Mouse (Mus musculus) kidney, postnatal 25 days (tissue): ENCODE data around the gene Vegfa.

Experiments
- DNase-seq, 2 experiments: peaks; one replicate each; pipeline ENCODE4 v3.0.0; 2021; ENCODE audit warnings: mixed read lengths in 2 of 2

Vegfa gene

DNA sequence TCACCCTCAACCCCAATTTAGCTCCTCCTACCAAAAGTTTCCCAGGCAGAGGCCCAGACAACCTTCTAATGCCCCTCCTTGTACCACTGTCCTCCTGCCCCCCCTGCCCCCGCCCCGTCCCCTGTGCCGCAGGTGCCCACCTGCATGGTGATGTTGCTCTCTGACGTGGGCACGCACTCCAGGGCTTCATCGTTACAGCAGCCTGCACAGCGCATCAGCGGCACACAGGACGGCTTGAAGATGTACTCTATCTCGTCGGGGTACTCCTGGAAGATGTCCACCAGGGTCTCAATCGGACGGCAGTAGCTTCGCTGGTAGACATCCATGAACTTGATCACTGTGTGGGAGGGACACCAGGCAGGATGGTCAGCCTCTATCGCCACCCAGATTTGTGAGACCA lies 7.0 kb downstream of the Vegfa start:
- no peak for DNase-seq

DNA sequence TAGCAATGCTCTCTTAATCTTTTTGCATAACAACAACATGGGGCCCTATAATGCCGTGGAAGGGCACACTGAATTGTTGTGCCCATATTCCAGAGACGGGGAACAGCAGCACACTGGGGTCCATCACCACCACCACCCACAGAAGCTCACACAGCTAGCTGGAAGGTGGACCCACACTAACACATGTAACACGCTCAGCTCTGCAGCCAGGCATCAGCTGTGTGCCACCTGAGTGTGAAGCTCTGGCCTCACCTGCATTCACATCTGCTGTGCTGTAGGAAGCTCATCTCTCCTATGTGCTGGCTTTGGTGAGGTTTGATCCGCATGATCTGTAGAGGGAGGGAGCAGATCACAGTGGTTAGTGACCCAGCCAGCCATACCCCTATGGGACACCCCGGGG lies 8.0 kb downstream of the Vegfa start:
- DNase-seq = no peak

DNA sequence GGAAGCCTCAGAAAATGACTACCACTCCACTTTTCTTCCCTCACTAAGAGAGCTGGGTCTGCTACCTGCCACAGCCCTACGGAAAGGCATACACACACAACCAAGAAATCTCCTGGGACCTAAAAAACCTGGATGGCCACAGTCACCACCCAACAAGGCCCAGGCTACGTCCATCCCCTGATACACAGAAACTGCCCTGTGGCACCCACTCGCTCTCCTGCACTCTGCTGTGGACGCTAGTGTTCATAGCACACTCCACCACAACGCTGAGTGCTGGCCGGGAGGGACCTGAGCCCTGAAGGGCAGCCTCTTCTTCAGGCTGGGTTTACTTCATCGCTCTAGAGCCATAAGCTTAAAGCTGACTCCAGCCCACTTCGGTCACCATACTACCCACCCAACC lies 8.6 kb downstream of the Vegfa start:
- no peak for DNase-seq

- DNase-seq = no peak
Measured at GRCm38 (mm10) chr17:46022934-46023333, 9.2 kb downstream of the Vegfa start.

DNA sequence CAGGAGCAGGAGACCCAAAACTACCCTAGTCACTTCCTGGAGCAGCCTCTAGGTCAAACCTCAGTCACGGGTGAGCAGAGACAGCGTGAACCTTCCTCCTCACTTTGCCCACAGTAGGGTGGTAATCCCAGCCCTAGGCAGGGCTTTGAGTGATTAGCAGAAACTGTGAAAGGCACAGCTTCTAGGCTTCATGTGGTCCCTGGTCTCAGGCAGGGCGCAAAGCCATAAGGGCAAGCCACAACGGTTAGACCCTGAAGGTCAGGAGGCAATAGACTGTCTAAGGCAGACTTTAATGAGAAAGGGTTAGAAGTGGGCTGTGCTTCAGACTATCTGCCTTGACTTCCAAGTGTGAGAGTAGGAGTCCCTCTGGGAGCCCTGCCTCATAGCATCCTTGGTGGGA lies 9.7 kb downstream of the Vegfa start:
- no peak for DNase-seq

DNA sequence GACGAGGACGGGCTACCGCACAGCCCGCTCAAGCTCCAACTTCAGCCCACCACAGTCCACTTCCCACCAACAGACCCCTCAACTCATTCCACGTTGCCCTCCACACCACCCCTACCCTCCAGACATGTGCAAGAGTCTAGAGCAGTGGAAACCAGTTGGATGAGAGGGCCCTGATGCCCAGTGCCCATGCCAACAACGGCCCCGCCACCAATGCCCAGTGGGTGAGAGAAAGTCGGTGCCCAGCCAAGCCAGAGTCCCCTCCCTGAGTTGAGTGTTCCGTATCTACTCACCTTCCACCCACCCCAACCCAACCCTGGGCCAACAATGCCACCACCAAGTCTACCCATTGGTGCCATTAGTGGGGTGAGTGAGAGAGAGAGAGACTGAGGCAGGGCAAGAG lies 10.4 kb downstream of the Vegfa start:
- DNase-seq = no peak

DNA sequence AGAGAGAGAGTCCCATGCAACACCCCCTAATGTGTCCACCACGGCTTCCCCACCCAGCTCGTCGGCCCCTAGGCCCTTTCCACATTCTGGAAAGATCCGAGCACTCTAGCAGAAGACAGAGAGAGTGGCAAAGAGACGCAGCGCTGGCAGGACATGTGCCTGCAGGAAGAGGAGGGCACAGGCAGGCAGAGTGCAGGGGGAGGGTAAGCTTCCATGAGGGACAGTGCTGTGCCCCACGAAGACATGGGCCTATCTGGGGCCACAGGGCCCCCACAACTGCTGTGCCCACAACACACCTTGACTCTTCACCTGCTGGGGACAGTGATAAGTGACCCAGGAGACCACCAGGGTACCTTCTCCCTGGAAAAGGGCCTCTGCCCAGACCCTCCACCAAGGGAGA lies 11.0 kb downstream of the Vegfa start:
- no peak for DNase-seq

DNA sequence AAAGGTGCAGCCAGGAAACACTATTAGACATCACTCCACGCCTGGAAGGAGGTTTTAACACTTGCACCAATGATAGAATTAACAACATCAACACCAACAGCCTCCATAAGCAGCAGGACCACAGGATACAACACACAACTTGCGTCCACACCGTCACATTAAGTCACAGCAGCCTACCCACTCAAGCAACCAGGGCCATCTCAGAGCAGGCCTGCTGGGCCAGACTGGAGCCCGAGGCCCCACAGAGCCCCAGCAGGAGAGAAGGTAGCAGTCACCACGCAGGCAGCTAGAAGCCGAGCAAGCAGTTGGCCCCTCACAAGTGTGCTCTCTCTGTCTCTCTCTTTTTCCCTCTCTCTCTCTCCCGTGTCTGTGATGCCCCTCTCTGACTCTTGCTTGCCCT lies 11.6 kb downstream of the Vegfa start:
- no peak for DNase-seq

GRCm38 (mm10) chr17:46018736-46019004 lies 13.5 kb downstream of the Vegfa start:
- no peak for DNase-seq

DNA sequence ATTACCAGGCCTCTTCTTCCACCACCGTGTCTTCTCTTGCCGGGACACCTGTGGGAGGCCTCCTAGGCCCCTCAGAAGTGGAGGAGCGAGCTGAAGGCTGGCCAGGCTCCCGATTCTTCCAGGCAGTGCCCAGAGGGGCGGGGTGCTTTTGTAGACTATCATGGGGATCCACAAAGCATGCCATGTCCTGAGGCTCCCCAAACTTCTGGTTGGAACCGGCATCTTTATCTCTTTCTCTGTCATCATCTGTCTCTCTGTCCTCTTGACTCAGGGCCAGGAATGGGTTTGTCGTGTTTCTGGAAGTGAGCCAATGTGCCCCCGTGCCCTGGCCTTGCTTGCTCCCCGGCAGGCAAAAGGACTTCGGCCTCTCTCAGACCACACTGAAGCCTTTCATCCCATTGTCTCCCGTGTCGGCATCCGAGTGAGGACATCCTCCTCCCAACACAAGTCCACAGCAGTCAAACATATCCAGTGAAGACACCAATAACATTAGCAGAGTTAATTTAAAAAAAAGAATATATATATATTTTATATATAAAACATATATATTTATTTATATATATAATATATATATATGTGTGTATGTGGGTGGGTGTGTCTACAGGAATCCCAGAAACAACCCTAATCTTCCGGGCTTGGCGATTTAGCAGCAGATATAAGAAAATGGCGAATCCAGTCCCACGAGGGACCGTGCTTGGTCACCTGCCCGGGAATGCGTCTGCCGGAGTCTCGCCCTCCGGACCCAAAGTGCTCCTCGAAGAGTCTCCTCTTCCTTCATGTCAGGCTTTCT lies 14.0 kb downstream of the Vegfa start:
- DNase-seq = peak; percentile 48 to 69

GRCm38 (mm10) chr17:46016617-46017016 lies 15.6 kb downstream of the Vegfa start:
- DNase-seq = no peak

- no peak for DNase-seq
Measured at GRCm38 (mm10) chr17:46015967-46016366, 16.2 kb downstream of the Vegfa start.

DNA sequence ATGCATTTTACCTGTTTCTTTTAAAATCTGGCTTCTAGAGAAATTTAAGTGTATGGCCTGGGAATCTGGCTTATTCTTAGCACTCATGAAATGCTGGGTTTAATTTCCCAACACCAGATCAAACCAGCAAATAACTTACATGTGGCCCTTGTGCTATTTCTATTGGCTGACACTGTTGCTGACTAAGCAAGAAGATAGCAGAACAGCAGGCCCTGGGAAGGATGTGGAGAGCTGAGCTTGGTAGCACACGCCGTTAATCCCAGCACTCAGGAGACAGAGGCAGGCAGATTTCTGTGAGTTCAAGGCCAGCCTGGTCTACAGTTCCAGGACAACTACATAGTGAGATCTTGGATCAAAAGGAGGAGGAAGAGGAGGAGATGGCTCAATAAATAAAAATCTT lies 17.2 kb downstream of the Vegfa start:
- no peak for DNase-seq

DNA sequence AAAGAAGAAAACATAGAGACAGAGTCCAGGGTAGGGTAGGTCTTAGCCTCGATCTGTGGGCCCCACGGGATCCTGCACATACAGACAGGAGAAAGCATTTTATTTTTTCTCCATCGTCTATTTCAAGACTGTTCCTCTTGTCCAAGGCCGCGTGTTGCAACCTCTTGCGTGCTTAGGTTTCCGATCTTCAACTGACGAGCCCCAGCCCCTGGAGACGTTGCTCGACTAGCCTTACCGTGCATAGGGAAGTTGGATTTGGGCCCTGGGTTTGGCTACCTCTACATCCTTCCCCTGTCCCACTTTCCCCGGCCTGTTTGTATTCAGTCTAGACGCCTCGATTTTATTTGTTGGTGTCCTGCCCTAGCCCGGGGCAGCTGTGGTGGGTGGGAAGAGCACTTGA lies 18.6 kb downstream of the Vegfa start:
- DNase-seq = no peak

- DNase-seq = no peak
Measured at GRCm38 (mm10) chr17:46012211-46012610, 20.0 kb downstream of the Vegfa start.

- DNase-seq = no peak
Measured at GRCm38 (mm10) chr17:46010462-46010861, 21.7 kb downstream of the Vegfa start.

- DNase-seq = peak in 1 of 2 experiments; percentile 61
Measured at GRCm38 (mm10) chr17:46009182-46009581, 23.0 kb downstream of the Vegfa start.

DNA sequence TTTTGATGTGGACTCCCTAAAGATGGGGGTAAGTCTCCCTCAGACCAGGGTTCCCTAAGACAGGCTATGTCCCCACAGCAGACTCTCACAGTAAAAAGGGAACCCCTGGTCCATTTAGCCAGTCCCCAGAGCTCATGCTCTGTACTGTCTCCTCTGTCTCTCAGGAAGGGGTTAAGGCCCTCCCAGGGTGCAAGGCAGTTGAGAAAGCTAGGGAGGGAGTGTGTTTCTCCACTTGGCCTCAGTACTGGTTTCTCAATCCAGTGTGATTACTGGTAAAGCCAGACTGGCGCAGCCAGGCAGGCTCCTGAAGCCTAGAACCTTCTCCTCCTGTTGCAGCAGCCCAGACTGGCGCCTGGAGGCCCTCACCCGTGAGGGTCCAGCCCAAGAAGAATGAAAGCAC lies 26.7 kb downstream of the Vegfa start:
- DNase-seq = no peak

DNA sequence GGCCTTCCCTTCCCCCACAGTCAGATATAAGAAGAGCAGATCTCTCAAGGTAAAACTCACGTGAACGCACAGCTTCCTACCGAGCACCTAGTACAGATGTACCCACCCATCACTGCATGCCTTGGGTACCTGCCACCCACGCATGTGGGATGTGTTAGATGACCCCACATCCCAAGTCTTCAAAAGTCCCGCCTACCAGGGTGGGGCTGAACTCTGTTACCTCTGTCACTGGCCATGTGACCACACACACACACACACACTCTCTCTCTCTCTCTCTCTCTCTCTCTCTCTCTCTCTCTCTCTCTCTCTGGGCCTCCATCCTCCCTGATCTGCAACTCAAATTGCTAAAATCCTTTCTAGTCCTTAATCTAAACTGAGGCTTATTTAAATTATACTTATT lies 27.7 kb downstream of the Vegfa start:
- no peak for DNase-seq

- peak in 1 of 2 experiments; percentile 67 for DNase-seq
Measured at GRCm38 (mm10) chr17:46003717-46004481, 28.3 kb downstream of the Vegfa start.

- DNase-seq = no peak
Measured at GRCm38 (mm10) chr17:45999366-45999940, 32.7 kb downstream of the Vegfa start.

DNA sequence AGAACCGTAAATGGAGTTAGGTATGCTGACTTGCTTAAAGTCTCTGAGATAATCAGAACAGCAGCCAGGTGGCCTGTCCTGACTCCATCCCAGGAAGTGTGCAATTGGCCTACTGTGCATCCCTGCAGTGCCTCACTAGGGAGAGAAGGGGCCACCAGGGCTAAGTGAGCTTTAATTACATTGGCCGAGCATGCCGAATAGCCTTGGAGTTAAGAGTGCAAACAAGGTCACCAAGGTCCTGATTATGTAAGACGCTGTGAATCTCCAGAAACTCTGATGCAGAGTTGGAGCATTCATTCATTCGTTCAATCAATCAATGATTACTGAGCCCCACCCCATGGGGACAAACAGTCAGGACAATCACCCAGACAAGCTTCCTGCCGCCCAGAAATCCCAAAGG lies 33.8 kb downstream of the Vegfa start:
- no peak for DNase-seq

GRCm38 (mm10) chr17:45996921-45997444 lies 35.2 kb downstream of the Vegfa start:
- DNase-seq = peak; percentile 73 to 84

- peak; percentile 78 to 93 for DNase-seq
Measured at GRCm38 (mm10) chr17:45994281-45994817, 37.8 kb downstream of the Vegfa start.
